Comparison of ENCODE assay signal across 1 mouse cellular context in genomic region chr16:93832451-93833276, GRCm38 (mm10).
TF ChIP-seq lines count a peak whose summit lies in the region.

No protein-coding gene starts in this region.

TF ChIP-seq in CH12.LX, 34 proteins besides CTCF, POLR2A, EP300 and RAD21 (continued from another document):
- TF ChIP-seq ZKSCAN1 (IDR thresholded peaks at IDR 0.05; ENCODE audit: borderline replicate concordance, low read depth, low read length) (no peak), MAZ (IDR thresholded peaks at IDR 0.05; ENCODE audit: low read depth, low read length) (0 out of 2 replicates have a peak, but pooled peaks have one; percentile 2), UBTF (IDR thresholded peaks at IDR 0.05; ENCODE audit: low read depth, low read length) (peak; percentile 74; the same call in 1 of the 2 replicates), NRF1 (IDR thresholded peaks at IDR 0.05; ENCODE audit: low read depth, low read length) (peak; percentile 21; the same call in 1 of the 2 replicates), USF1 (IDR thresholded peaks at IDR 0.05; ENCODE audit: low read depth, low read length) (no peak), NELFE (IDR thresholded peaks at IDR 0.05; ENCODE audit: low read depth, low read length) (0 out of 2 replicates have a peak, but pooled peaks have one; percentile 35), POLR2AphosphoS2 (IDR thresholded peaks at IDR 0.05; ENCODE audit: low read depth, low read length) (no peak), JUND (conservative IDR thresholded peaks at IDR 0.05; ENCODE audit: low read depth, low read length) (no peak), MAX (IDR thresholded peaks at IDR 0.05; ENCODE audit: low read length) (no peak), MXI1 (IDR thresholded peaks at IDR 0.05; ENCODE audit: low read depth, low read length) (peak; percentile 79), ETS1 (conservative IDR thresholded peaks at IDR 0.05; ENCODE audit: low read depth, low read length) (peak; percentile 47), RCOR1 (conservative IDR thresholded peaks at IDR 0.05; ENCODE audit: low read depth, low read length) (0 out of 2 replicates have a peak, but pooled peaks have one; percentile 23), KAT2A (IDR thresholded peaks at IDR 0.05; ENCODE audit: insufficient replicate concordance, low read length) (0 out of 2 replicates have a peak, but pooled peaks have one; percentile 15), GABPA (IDR thresholded peaks at IDR 0.05; ENCODE audit: insufficient replicate concordance, low read depth, low read length) (no peak), BHLHE40 (IDR thresholded peaks at IDR 0.05; ENCODE audit: low read depth, low read length) (peak; percentile 48)
